Mouse (Mus musculus) ES-E14 (cell line): ENCODE measurements at regions not wholly inside any gene's neighbourhood (a gene's known extent, or its start where the extent isn't known, plus 50 kb on each side); places are given as distances from the start of the nearest gene placed in this dataset.

Experiments
- HCFC1 ChIP-seq: IDR thresholded peaks from 2 replicates; pipeline ENCODE4 v1.6.1; 2012; ENCODE audit warnings: low read length, inconsistent platforms, borderline replicate concordance; ENCODE audit not compliant: insufficient read depth
- ZC3H11A ChIP-seq: IDR thresholded peaks from 2 replicates; pipeline ENCODE4 v1.6.1; 2012; ENCODE audit warnings: low read depth, mild to moderate bottlenecking, inconsistent platforms, low read length, borderline replicate concordance
- ZNF384 ChIP-seq: IDR thresholded peaks from 2 replicates; pipeline ENCODE4 v1.6.1; 2012; ENCODE audit warnings: low read depth, low read length, inconsistent platforms

- TF ChIP-seq ZNF384 (no peak), HCFC1 (no peak), ZC3H11A (no peak)
Measured at GRCm38 (mm10) chr3:148650241-148650640, 340.1 kb downstream of the Adgrl2 start.
